Mouse (Mus musculus) erythroblast, embryonic 14.5 days (primary cell): ENCODE data around the gene Fam209.

Source experiments
- GATA1 ChIP-seq: IDR thresholded peaks from 2 replicates; pipeline ENCODE4 v1.6.1; 2012; ENCODE audit warnings: low read length, inconsistent platforms, mixed read lengths
- TAL1 ChIP-seq: IDR thresholded peaks from 3 replicates; pipeline ENCODE4 v1.6.1; 2012; ENCODE audit warnings: low read length, inconsistent platforms, mixed read lengths

DNA sequence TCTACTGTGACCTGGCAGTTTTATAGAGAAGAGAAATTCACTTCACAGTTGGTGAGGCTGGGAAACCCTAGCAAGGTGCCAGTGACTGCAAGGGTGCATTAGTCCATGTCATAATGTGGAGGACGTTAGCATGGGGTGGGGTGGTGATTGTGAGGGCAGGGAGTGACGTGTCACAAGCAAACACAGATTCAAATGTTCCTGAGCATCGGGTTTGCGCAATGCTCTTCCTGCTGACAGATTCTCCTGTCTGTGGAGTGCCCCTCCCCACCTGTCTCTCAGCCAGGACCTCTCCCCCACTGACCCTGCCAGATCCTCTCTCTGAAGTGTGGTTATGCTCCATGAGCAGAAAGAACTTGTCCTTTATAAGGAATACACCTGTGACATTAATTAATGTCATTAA lies 24.0 kb upstream of the Fam209 start:
- TF ChIP-seq GATA1 = no peak
- TF ChIP-seq TAL1 = no peak
